Mouse (Mus musculus): ENCODE data around the gene Cmc2.

- TF ChIP-seq CTCF (conservative IDR thresholded peaks at IDR 0.05; ENCODE audit: low read length) (no peak), NANOG (IDR thresholded peaks at IDR 0.05; ENCODE audit: borderline replicate concordance, low read length) (no peak)
Measured at GRCm38 (mm10) chr8:116921337-116922059, at the start of gene Cmc2, which contains the start of gene Cenpn.
